Mouse (Mus musculus) heart, postnatal 10 days (tissue): ENCODE data around the gene Tekt4. TPM values are rescaled to one million over a fixed set of nuclear protein-coding genes. Genes with fewer than 3 reads are reported as not detected.

Source experiments
- total RNA-seq, 2 experiments: library from RNA; stranded (reverse); gene quantifications; 2 replicates each; pipeline ENCODE4 v1.2.3; 2021

Tekt4 gene
- total RNA-seq, 2 experiments from 2014 or later = not detected

Other genes with a start within 250 kb of the Tekt4 start
- gene Gnptg, start 214.5 kb upstream of the Tekt4 start, total RNA-seq = 10 to 100 TPM; 11.3 to 13.9 TPM
- gene Tsr3, start 214.4 kb upstream of the Tekt4 start, total RNA-seq = 10 to 100 TPM; 12.7 to 13.8 TPM
- under 1 TPM; 0.27 to 0.34 TPM for gene Baiap3, start 198.3 kb upstream of the Tekt4 start, total RNA-seq
- 100 to 1,000 TPM; 166 to 173 TPM for gene Ube2i, start 180.0 kb upstream of the Tekt4 start, total RNA-seq
- gene Prss34, start 156.2 kb upstream of the Tekt4 start, total RNA-seq = 1 to 10 TPM; 1.3 to 2.1 TPM
- gene Prss28, start 146.0 kb upstream of the Tekt4 start, total RNA-seq = not detected
- not detected for gene Prss29, start 136.0 kb upstream of the Tekt4 start, total RNA-seq
- gene Tpsab1, start 109.1 kb upstream of the Tekt4 start, total RNA-seq = 1 to 10 TPM; 2.3 to 2.4 TPM
- gene Tpsb2, start 88.3 kb upstream of the Tekt4 start, total RNA-seq = 1 to 10 TPM; 6.0 to 6.7 TPM
- not detected for gene Tpsg1, start 85.3 kb upstream of the Tekt4 start, total RNA-seq
- gene Cacna1h, start 20.8 kb upstream of the Tekt4 start, total RNA-seq = 1 to 10 TPM; 7.9 to 8.4 TPM
- gene Sstr5, start 42.7 kb downstream of the Tekt4 start, total RNA-seq = not detected
- gene Sox8, start 116.1 kb downstream of the Tekt4 start, total RNA-seq = under 1 TPM; 0.72 to 0.93 TPM
- gene Lmf1, start 124.5 kb downstream of the Tekt4 start, total RNA-seq = 10 to 100 TPM; 25.4 to 27.0 TPM